Mouse (Mus musculus) heart, adult 11 months (tissue): Measurements from ENCODE around the gene Eno2.
A peak's percentile ranks its signal among the peaks of the same experiment; 100 is the strongest.

ENCODE experiments used
- DNase-seq: peaks from one replicate; pipeline ENCODE4 v3.0.0; 2022

Eno2 gene

DNA sequence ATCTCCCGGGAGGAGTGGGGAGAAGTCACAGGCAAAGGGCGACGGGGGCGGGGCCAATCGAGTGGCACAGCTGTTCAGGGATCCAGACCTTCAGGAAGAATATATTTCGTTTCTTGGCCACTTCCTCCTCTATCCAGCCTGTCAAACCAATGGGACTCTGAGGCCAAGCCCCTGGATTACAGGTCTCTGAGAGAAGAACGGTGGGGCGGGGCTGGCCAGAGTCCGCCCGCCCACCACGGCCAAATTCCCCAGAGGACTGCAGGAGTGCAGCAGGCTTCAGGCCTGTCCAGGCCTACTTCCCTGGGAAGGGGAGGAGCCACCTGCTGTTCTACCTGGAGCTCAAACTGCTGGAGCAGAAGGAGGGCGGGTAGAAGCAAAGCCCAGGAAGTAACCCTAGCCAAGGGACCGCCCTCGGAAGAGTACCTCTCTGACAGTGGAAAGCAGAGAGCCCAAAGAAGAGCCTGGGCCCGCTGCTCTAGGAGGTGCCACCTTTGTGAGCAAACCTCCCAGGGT lies 30.9 kb downstream of the Eno2 start, which contains the start of gene Ptpn6:
Gene Ptpn6 (minus strand): TSS at position 204 of the 513 bp plus-strand sequence.
- peak; percentile 97 for DNase-seq

DNA sequence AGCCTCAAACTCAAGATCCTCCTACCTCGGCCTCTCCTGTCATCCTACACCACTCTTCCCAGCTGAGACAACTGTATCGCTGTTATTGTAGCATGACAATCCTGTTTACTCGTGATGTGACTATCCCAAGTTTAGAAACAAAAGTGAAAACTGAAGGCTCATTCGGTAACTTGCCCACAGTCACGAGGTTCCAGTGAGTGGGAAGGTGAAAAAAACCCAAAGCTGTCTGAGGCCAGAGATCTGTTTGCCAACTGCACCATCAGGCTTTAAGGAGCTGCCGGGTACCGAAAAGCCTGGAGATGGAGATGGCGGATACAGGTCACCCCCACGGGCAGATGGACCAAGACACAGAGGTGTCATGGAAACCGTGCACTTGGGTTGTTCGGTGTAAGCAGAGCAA lies 32.4 kb downstream of the Eno2 start:
- no peak for DNase-seq

DNA sequence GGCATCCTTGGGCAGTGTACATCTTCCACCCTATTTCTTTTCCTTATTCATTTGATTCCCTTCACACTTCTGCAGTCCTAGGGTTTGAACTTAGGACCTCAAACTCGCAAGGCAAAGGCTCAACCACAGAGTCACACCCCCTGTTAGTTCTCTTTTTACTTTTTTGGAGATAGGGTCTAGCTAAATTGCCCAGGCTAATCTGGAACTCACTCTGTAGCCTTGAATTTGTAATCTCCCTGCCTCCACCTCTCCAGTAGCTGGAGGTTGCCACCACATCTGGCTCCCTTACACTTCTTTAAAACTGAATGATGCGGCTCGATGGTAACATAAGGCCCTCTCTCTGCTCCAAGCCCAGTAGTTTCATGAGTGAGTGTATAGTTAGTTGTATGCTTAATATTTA lies 35.1 kb downstream of the Eno2 start:
- no peak for DNase-seq

DNA sequence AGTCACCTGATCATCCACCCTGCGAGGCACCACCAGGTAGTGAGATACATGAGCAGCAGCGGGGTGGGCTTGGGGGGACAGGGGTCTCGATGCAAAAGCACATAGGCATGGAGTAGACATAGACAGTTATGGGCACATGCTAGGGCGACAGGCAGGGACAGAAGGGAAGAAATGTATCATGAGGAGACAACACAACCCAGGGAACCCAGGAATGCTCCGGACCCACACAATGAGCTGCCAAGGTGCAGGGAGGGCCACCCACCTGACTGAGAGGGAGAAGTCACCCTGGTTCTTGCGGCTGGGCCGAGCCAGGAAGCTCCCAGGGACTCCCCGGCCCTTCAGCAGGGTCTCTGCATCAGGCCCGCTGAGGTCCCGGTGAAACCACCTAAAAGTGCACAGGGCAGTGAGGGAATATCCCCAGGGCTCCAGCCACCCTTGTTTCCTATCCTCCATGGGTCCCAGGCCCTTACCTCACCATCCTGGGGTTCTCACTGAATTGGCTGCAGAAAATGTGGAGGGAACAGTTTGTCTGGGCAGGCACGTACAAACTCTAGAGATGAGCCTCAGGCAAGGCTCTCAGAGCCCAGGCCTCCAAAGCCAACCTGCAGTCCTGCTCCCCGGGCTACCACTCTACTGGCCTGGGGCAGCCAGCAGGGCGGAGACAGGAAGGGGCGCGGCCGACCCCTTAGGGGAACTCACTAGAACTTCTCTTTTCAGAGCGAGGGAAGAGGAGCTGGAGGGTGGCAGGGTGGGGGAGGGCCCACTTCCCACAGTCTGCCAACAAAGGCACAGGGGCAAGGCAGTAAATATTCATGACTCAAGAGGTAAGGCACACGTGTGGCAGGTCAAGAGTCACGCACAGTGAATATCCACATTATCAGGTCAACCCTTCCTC lies 36.8 kb downstream of the Eno2 start:
- peak; percentile 98 for DNase-seq

DNA sequence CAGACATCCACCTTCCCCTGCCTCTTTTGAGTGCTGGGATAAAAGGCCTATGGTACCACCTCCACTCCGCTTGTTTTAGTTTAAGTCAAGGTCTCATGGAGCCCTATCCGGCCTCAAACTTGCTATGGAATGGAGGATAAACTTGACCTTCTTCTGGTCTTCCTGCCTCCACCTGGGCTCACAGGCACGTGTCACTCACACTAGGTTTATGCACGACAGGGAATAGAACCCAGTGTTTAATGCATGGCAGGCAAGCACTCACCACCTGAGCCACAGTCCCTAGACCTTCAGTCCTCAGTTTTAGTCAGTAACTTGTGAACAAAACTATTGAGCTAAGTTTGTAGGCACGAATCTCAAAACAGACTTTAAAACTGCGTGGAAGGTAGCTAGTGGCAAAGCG lies 38.4 kb downstream of the Eno2 start:
- no peak for DNase-seq

DNA sequence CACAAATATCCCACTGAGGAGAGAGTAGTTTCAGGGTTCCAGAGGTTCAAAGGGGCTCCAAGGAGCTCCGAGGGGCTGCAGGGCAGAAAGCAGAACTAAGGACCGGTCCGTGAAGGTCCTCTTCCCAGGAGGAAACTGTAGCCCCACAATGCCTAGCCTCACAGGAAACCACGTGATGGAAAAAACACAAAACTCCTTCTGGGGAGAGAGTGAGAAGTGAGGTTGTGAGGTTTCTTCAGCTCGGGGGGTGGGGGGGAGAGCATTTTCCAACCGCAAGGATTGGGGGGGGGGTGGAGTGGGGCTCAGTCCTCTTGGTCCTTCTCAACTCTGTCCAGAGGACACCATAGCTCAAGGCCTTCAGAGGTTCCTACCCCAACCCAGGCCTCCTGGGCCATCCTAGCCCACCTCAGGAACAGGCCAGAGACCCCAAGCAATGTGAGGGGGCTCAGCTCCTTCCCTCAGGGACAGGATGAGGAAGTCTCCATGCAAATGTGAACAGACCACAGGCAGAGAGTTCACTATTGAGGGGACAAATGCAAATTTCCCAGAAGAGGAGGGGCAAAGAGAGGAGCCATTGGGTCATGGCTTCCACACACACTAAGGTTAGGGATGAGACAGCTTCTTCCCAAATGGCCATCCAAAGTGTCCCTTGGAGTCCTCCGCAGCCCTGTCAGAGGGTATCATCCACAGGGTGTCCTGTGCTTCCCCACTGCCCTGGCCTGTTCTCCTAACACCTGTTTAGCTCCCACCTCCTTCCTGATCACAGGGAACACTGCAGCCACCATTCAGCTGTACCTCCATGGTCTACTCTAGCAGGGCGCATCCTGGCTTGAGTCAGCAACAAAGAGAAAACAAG lies 39.4 kb downstream of the Eno2 start:
- DNase-seq: peak; percentile 96

DNA sequence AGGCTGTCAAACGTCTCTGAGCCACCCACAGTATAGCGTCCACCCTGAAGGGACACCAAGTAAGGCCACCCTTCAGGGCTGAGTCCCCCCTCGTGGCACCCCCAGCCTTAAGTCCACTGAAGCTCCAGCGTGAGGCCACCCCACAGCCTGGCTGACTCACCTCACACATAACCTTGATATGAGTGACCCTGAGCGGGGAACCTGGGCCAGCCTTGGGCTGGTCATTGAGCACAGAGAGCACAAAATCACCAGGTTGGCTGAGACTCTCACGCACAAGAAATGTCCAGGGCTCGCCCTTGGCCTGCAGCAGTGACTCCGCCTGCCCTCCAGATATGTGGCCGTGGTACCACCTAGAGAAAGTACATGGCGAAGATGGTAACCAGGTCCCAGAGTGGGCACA lies 40.9 kb downstream of the Eno2 start:
- DNase-seq: no peak

DNA sequence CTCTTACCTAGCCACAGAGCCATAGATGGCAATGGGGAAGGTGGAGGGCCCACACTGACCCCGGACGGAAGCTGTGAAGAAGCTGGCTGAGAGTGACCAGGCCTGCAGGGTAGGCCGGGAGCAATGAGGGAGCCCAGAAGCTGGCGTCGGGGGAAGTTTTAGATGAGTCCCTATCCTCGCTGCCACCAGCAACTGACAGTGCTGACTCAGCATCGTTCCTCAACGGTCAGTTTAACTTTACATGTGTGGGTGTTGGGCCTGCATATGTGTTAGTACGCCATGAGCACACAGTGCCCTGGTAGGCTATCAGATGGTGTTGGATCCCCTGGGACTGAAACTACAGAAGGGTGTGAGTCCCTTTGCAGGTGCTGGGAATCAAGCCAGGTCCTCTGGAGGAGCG lies 45.0 kb downstream of the Eno2 start:
- no peak for DNase-seq

DNA sequence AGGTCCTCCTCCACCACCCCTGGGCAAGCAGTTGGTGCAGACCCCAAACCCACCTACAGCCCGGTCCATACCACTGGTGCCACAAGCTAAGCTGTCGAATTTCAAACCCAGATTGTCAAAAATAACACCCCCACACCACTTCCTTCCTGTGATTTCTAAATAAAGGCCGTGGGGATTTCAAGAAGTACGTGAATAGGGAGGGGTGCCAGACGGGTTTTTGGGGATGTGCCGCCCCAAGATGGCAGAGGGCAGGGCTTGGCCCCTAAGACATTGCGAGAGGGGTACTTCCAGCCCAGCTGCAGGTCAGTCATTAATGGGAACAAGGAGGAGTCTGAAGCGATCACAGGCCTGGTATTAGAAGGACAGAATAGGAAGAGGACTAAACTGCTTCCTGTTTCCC lies 45.9 kb downstream of the Eno2 start:
- DNase-seq: peak; percentile 97

DNA sequence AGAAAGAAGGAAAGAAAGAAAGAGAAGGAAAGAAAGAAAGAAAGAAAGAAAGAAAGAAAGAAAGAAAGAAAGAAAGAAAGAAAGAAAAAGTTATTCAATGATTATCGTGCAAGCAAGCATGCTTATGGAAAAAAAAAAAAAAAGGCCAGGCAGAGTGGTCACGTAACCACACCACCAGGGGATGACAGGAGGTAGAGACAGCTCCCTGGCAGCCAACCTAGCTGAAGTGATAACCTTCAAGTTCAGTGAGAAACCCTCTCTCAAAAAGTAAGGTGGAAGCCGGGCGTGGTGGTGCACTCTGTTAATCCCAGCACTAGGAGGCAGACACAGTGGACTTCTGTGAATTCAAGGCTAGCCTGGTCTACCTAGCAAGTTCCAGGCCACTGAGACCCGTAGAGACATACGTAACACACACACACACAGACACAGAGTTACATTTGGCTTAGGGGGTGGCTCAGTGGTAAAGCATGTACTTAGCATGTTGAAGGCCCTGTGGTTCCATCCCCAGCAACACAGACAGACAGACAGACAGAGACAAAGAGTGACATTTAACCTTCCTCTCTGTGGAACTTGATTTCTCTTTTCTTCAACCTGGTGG lies 46.5 kb downstream of the Eno2 start:
- no peak for DNase-seq

DNA sequence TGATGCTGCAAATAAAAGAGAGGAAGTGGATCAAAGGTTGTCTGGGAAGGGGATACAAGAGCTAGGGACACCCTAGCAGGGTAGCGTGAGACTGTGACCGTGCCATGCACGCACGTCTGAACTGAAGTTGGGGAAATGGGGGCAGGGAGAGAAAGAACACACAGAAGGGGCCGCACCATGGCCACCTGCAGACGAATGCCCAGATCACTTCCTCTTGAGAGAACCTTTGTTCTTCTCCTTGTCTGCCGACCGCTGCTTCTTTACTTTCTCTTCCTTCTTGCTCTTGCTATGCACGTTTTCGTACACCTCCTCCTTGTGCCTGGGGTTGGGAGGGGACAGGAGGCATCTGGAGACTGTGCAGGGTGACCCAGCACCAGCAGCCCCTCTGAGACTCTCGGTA lies 48.6 kb downstream of the Eno2 start:
- no peak for DNase-seq

DNA sequence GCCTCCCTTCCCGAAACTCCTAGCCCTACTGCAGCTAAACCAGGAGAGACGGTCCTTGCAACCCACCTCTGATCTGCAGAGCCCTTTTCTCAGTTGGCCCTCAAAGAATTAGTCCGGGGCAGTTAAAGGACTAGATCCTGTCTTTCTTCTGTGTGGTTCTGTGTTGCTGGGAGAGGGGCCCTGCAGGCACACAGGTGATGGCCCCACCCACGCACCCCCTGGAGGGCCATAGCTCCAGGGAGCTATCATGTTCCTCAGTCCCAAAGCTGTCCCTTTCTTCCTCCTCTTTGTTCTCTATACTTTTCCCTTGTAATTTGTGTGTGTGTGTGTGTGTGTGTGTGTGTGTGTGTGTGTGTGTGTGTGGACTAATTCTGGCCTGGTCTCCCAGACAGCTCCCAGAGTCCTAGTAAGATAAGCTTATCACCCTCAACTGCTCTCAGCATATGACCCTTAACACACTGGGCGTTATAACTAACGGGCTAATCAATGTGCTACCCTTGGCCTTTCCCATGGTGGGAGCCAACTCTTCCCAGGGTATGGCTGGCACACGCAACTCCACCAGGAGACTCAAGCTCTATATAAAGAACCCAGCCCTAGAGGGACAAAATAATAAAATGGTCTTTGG lies 50.0 kb downstream of the Eno2 start:
- DNase-seq: no peak

DNA sequence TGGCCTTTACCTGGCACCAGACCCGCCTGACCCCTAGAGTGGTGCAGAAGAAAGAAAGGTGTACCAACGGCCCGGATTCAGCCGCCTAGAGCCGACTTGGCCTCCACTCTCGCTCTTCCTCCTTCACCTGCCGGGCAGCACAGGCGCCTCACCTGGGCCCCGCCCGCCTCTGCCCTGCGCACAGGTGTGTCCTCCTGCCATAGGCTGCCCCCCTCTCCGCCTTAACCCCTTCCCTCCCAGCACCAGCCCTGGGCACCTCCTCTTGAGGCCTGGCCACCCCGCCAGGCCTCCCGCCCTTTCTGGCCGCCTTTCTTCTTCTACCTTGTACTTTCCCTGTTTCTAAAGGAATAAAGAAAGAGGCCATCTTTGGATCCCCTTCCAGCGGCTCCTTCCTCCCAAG lies 50.8 kb downstream of the Eno2 start:
- no peak for DNase-seq

DNA sequence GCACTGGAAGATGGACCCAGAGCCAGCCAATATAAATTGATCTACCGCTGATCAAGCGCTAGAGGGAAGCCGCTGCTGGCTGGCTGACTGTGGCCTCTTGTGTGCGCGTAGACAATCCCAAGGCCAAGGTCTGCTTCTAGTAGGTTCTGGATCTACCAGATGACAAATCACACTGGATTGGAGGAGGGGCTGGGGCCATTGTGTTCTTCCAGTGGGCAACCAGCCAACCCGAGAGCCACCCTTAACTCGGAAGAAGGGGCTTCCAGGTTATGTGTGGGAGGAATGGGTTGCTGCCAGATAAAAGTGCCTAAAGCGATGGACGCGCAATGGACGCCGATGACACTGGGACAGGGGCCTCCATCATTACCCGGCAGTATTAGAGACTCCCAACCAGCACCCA lies 51.5 kb downstream of the Eno2 start:
- DNase-seq: no peak

DNA sequence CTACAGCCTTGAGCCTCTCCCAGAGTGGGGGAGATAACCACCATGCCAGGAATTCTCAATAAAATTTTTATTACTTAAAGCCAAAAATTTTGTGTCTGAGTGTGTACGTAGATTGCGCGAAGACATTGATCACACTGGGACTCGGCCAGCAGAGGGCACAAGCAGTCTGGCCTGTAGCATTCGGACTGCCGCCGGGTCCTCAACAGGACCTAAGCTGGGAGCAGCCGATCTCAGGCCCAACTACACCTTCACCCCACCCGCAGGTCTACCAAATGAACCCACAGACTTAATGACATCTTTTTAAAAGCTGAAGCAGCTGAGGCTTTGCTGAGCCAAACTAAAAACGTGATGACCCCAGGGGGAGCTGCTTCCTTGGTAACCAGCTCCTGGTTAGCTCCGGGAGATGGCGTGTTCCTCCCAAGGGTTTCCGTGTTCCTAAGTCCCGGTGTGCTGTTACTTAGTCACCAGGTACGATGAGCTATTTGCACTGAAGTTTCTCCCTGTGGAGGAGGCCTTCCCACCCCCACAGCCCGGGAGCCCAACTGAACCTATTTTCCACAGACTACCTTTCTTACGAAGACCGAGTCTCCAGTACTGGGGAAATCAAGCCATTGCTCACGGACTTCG lies 52.5 kb downstream of the Eno2 start:
- no peak for DNase-seq

DNA sequence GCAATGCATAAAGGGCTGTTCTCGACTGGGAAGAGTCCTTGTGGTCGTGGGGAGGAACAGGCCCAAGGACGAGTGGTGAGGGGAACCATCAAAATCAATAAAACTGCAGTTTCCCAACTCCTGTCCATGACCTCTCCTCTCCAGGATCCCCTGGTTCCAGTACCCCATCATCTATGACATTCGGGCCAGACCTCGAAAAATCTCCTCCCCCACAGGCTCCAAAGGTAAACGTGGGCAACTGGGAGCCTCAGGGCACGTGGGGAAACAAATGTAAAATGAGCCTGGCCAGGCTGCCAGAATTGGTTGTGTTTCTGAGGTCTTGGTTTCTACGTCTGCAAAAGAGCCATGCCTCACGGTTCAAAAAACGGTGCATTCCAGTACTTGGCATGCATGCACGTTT lies 56.6 kb downstream of the Eno2 start:
- DNase-seq: no peak

DNA sequence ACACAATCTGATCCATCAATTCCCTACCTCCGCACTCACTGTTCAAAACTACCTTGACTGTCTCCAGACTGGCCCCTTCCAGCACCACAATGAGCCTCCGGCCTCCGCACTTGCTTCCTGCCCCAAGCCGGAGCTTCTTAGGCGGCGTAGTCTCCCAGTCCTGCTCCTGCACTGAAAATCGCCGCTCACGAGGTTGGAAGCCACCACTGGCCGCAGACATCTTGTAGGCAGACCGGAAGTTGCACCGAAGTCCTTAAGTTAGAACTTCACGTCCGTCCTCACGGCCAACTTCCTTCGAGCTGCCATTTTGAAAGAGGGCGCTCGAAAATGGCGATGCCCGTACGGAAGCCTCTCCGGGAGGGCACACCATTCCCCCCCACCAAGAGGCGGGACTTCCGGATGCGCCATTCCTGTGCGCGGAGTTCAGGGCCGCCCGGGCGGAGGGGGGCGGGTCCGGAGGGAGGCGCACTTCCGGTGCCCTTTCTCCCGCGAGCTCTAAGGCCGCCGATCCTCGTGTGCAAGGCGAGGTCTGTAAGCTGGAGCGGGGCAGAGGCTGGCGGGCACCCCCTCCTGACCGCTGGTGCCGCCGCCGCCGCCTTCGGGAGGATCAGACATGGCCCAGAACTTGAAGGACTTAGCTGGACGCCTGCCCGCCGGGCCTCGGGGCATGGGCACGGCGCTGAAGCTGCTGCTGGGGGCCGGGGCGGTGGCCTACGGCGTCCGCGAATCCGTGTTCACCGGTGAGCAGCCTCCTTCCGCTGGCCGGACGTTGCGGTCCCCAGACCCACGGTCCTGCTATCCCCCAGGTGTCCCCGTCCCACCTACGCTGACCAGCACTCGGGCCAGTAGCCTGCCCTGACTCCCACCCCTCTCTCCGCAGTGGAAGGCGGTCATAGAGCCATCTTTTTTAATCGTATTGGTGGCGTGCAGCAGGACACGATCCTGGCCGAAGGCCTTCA lies 57.4 kb downstream of the Eno2 start, which contains the start of the genes Emg1 and Phb2:
Gene Emg1 (minus strand): TSS at position 355 of the 959 bp plus-strand sequence.
Gene Phb2 (plus strand): TSS at position 513 of the 959 bp plus-strand sequence.
- DNase-seq: peak; percentile 100
